Mouse (Mus musculus) heart, embryonic 16.5 days (tissue): ENCODE measurements around the gene Znrd1as. TPM values are rescaled to one million over a fixed set of nuclear protein-coding genes. Genes with fewer than 3 reads are reported as not detected.

Source experiments
- ATAC-seq: fragments of 200-750 bp; cut with Nextera tagmentation; replicated peaks from 2 replicates; pipeline ENCODE4 v1.8.0; 2017; ENCODE audit warnings: moderate number of reproducible peaks; ENCODE audit not compliant: insufficient read depth, low FRiP score; ENCODE audit errors: extremely low read depth
- H3K27ac ChIP-seq: fragments of 300-500 bp; sonication (generic); 2 replicates; pipeline ENCODE4 v1.5.1; 2014; ENCODE audit warnings: mild to moderate bottlenecking, low read length, control low read depth, moderate library complexity
- H3K27me3 ChIP-seq: fragments of 300-500 bp; sonication (generic); 2 replicates; pipeline ENCODE4 v1.6.1; 2014; ENCODE audit warnings: low read length, mixed read lengths; ENCODE audit not compliant: control insufficient read depth, insufficient read depth
- H3K36me3 ChIP-seq: fragments of 300-500 bp; sonication (generic); 2 replicates; pipeline ENCODE4 v1.6.1; 2014; ENCODE audit not compliant: control insufficient read depth, insufficient read depth
- H3K4me1 ChIP-seq: fragments of 300-500 bp; sonication (generic); 2 replicates; pipeline ENCODE4 v1.6.1; 2014; ENCODE audit warnings: low read length, mixed read lengths; ENCODE audit not compliant: control insufficient read depth, insufficient read depth
- H3K4me2 ChIP-seq: fragments of 300-500 bp; sonication (generic); 2 replicates; pipeline ENCODE4 v1.6.1; 2014; ENCODE audit warnings: low read depth, mild to moderate bottlenecking, control low read depth, low read length
- H3K4me3 ChIP-seq: fragments of 300-500 bp; sonication (generic); 2 replicates; pipeline ENCODE4 v1.5.1; 2014; ENCODE audit warnings: mild to moderate bottlenecking, control low read depth, low read length
- H3K9ac ChIP-seq: fragments of 300-500 bp; sonication (generic); 2 replicates; pipeline ENCODE4 v1.6.1; 2014; ENCODE audit warnings: low read length, control low read depth
- H3K9me3 ChIP-seq: fragments of 300-500 bp; sonication (generic); replicated peaks from 2 replicates; pipeline ENCODE4 v1.6.1; 2016; ENCODE audit warnings: low read length; ENCODE audit not compliant: control insufficient read depth
- WGBS: fragments of 180-500 bp; shearing (Covaris S2); extraction: QIAGEN DNeasy Blood & Tissue Kit; methylation state at CpG from one replicate; pipeline ENCODE4 v1.1.7; 2014; 5-methylcytosine and 5-hydroxymethylcytosine counted together
- polyA plus RNA-seq: library from polyadenylated mRNA; unstranded; fragments of >200 nt; fragmentation: Nextera tagmentation; extraction: Ambion mirVana; gene quantifications from 2 replicates; pipeline ENCODE4 v1.2.1, GENCODE M21; 2015

The Znrd1as gene
- polyA plus RNA-seq, 1 experiment from 2014 or later: 9.3 TPM

DNA sequence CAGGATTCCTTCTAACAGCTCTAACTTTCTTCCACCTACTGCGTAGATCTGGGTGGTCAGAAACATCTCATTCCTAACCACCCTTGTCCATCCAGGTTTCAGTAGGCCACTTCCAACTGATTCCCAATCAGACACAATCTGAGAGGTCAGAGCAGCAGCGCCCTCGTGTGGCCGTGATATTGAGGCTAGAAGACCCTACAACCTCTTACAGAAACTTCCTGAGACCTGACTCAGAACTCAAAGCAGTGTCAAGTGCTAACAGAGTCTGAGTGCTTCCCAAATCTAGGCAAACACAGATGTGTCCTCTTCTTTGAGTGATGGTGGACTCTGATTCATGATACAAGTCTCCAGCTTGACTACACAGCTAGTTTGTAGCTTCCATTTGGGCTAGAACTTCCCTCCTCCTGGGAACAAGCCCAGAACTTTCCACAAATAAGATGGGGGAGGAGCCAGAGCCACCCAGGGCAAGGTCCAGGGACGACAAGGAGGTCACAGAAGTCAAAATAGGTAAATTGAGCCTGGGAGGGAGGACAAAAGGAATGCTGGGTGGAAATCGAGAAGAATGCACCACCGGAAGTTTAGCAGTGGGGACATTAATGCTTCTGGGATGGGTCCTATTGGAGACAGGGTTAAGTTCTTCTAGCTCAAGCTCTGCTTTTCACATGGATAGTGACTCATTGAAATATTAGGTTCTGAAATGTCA, 38.8 kb downstream of the Znrd1as start:
- H3K4me1 ChIP-seq: no peaks in the 10 kb centered on the region
- H3K27ac ChIP-seq: no peak overlapping the region
- H3K9me3 ChIP-seq: no peaks in the 10 kb centered on the region
- H3K4me2 ChIP-seq: no peak overlapping the region
- no peaks in the 10 kb centered on the region for H3K36me3 ChIP-seq
- no peaks in the 10 kb centered on the region for H3K27me3 ChIP-seq
- 28% methylated on average over 7 of the region's 7 CpGs for WGBS
- no peak overlapping the region for H3K9ac ChIP-seq
- no peak overlapping the region for H3K4me3 ChIP-seq
- ATAC-seq: no peak

DNA sequence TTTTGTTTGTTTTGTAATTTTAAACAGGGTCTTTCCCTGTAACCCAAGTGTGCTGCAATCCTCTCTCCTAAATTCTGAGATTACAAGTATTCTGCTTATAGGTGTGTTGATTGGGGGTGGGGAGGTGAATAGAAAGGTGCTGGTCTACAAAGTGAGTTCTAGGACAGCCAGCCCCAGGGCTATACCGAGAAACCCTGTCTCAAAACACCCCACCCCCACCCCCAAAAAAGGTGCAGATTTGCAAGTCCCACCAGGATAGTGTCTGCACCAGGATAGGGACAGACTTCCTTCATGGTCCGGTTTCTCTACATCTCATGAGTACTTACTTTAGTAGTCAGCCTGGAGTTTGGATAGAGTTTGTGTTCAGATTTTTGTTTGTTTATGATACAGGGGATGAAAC, 40.1 kb downstream of the Znrd1as start:
- no peaks in the 10 kb centered on the region for H3K36me3 ChIP-seq
- 58% methylated on average over 2 of the region's 2 CpGs for WGBS
- no peak overlapping the region for H3K9ac ChIP-seq
- H3K4me1 ChIP-seq: no peaks in the 10 kb centered on the region
- no peak for ATAC-seq
- H3K9me3 ChIP-seq: no peaks in the 10 kb centered on the region
- no peak overlapping the region for H3K4me3 ChIP-seq
- no peak overlapping the region for H3K27ac ChIP-seq
- no peaks in the 10 kb centered on the region for H3K27me3 ChIP-seq
- H3K4me2 ChIP-seq: no peak overlapping the region

DNA sequence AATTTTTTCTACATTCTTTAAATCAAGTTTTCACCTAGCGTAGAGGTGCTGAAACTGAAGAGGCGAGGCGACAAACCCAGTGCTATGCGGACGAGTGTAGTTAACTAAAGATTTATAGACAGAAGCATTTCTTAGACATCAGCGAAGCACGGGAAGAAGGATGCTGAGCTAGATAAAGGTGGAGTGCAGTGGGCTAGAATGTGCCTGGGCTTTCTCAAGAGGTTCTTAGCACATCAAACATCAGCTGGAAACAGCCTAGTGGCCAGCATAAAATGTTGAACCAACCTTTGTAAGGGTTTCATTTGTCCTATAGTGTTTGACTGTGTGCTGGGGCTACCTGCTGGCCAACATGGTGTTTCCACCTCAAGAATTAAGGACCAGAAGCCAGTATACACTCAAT, 42.5 kb downstream of the Znrd1as start, which contains the start of gene Zfp57:
Zfp57 (plus strand) TSS at position 301 of the 400 bp plus-strand sequence.
- no peaks in the 10 kb centered on the region for H3K27me3 ChIP-seq
- no peak within 1 kb of the TSS for H3K27ac ChIP-seq
- H3K4me2 ChIP-seq: peak within 1 kb of the TSS; percentile 97
- no peaks in the 10 kb centered on the region for H3K36me3 ChIP-seq
- no peaks in the 10 kb centered on the region for H3K9me3 ChIP-seq
- no peak for ATAC-seq
- 86% methylated on average over 7 of the region's 7 CpGs for WGBS
- H3K4me1 ChIP-seq: 0 out of 2 replicates have a peak, but pooled peaks cover 2% of the 10 kb centered on the region
- peak within 1 kb of the TSS; percentile 67; the same call in 1 of the 2 replicates for H3K4me3 ChIP-seq
- no peak within 1 kb of the TSS for H3K9ac ChIP-seq

DNA sequence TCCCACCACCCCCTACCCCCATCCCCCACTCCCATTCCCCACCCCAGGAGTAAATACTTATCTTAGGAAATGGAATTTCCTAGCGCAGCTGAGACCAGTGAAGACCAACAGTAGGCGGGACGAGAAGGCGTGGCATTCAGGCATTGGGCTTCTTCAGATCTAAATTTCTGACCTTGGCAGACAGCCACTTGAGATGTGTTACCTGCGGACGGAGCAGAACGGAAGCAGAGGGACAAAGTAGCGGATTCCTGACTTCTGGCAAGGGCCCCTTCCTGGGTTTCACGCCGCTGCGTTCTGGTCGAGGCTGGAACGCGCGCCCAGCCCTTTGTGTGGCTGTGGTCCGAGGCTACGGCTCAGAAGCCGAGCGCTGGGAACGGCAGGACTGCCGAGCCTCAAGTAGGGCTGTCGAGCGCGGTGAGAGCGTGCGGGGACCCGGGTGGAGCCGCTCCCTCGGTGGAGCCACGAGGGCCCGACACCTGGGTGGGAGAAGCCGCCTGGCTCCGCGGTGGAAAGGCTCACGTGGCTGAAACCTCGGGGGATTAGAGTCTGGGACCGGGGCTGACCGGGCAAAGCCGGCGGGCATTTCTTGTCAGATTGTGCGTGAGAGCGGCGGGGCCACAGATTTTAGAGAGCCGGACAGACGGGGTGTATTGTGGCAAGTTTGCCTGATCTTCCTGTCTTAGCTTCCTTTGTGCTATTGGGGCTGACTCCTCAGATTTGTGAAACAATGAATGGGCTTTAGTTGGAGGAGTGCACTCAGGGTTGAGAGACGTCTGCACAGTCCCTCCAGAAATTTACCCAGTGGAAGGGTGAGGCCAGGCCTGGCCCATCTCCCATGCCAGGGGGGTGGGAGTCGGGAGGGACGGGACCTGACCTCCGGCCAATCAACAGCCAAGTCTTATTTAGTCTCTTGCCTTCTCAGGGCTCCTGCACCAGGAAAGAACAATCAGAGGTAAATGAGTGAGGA, 44.3 kb downstream of the Znrd1as start:
- no peaks in the 10 kb centered on the region for H3K27me3 ChIP-seq
- 0 out of 2 replicates have a peak, but pooled peaks cover 2% of the 10 kb centered on the region for H3K4me1 ChIP-seq
- peaks cover 1% of the 10 kb centered on the region; the same call in 1 of the 2 replicates for H3K36me3 ChIP-seq
- H3K9me3 ChIP-seq: no peaks in the 10 kb centered on the region
- peak overlapping the region; percentile 97 for H3K4me2 ChIP-seq
- under 1% methylated on average over 49 of the region's 49 CpGs for WGBS
- H3K27ac ChIP-seq: peak overlapping the region; percentile 88
- H3K4me3 ChIP-seq: peak overlapping the region; percentile 67
- H3K9ac ChIP-seq: peak overlapping the region; percentile 86
- peak; percentile 86 for ATAC-seq

DNA sequence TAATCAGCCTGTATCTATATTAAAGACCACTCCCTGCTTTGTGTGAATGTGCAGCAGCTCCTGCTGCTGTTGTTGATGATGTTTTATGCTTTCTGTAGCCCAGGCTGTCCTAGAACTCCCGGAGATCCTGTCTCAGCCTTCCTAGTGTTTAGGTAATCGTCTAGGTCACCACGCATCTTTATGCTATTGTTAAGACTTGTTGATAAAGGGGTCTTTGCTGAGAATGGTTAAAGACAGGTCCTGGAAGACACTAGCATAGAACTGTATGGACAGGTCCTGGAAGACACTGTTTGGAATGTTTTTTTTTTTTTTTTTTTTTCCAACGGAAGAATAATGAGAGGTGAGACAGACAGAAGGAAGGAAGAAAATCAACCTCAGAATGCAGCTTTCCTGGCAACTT, 45.0 kb downstream of the Znrd1as start:
- peak overlapping the region; percentile 97 for H3K4me2 ChIP-seq
- no peaks in the 10 kb centered on the region for H3K27me3 ChIP-seq
- H3K36me3 ChIP-seq: peaks cover 5% of the 10 kb centered on the region
- 41% methylated on average over 4 of the region's 4 CpGs for WGBS
- H3K4me1 ChIP-seq: 0 out of 2 replicates have a peak, but pooled peaks cover 2% of the 10 kb centered on the region
- peak overlapping the region; percentile 86 for H3K9ac ChIP-seq
- no peak for ATAC-seq
- H3K4me3 ChIP-seq: peak overlapping the region; percentile 67
- no peaks in the 10 kb centered on the region for H3K9me3 ChIP-seq
- H3K27ac ChIP-seq: no peak overlapping the region

DNA sequence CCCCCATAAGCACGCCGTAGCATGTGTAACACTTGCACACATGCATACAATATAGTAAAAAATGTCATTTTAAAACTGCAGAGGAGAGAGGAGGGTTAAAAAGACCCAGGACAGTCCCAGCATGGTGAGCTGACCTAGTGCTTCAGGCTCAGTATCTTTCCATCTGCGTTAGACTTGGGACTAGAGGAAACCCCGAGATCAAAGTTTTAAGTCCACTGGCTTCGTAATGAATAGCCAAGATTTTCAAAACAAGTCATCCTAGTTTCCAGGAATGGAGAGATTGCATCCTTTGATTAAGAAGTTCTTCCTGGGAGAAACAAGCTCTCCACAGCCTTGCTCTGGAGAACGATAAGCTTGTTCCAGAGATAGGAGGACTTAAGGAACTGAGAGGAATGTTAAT, 49.8 kb downstream of the Znrd1as start:
- Histone ChIP-seq H3K4me3 (no peak overlapping the region), H3K4me1 (0 out of 2 replicates have a peak, but pooled peaks cover 2% of the 10 kb centered on the region), H3K27ac (no peak overlapping the region), H3K36me3 (peaks cover 15% of the 10 kb centered on the region), H3K4me2 (no peak overlapping the region), H3K27me3 (no peaks in the 10 kb centered on the region), H3K9ac (no peak overlapping the region), H3K9me3 (no peaks in the 10 kb centered on the region)
- 83% methylated on average over 6 of the region's 6 CpGs for WGBS
- ATAC-seq: no peak

DNA sequence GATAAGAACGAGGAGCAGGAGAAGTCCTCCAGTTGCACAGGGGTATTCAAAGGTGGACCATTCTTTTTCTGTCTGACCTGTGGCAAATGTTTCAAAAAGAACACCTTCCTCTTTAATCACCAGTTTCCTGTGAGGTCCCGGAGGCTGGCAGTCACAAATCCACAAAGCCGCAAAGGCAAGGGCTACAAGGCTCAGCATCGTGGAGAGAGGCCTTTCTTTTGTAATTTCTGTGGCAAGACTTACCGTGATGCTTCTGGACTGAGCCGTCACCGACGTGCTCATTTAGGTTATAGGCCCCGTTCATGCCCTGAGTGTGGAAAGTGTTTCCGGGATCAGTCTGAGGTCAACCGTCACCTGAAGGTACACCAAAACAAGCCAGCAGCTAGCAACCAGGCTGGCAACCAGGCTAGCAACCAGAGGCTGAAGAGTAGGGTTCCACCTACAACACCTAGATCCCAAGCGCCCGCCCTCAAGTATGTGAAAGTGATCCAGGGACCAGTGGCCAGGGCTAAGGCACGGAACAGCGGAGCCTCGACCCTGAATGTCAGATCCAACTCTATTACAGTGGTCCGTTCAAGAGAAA, 51.2 kb downstream of the Znrd1as start:
- Histone ChIP-seq H3K4me1 (no peaks in the 10 kb centered on the region), H3K9ac (no peak overlapping the region), H3K36me3 (peaks cover 15% of the 10 kb centered on the region), H3K4me2 (no peak overlapping the region), H3K27me3 (no peaks in the 10 kb centered on the region), H3K9me3 (no peaks in the 10 kb centered on the region), H3K27ac (no peak overlapping the region), H3K4me3 (no peak overlapping the region)
- no peak for ATAC-seq
- 84% methylated on average over 17 of the region's 17 CpGs for WGBS

DNA sequence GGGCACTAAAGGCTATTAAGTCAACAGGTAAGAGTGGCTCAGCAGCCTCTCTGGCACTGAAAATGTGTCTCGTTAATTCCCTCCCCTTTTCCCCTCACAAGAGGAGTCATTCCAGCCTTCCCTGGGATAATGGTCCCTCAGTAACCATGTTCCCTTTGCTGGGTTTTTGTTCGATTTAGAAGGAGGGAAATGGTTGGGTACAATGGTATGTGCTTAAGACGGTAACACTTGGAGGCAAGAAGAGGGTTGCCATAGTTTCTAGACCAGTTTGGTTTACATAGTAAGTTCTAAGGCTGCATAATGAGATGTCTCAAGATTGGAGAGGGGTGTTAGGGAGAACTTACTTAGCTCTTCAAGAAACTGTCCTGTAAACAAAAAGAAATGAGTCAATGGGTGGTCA, 53.3 kb downstream of the Znrd1as start:
- WGBS: 76% methylated on average over 3 of the region's 3 CpGs
- H3K4me1 ChIP-seq: no peaks in the 10 kb centered on the region
- peaks cover 15% of the 10 kb centered on the region for H3K36me3 ChIP-seq
- no peak overlapping the region for H3K4me2 ChIP-seq
- no peaks in the 10 kb centered on the region for H3K27me3 ChIP-seq
- H3K9me3 ChIP-seq: no peaks in the 10 kb centered on the region
- ATAC-seq: no peak
- no peak overlapping the region for H3K27ac ChIP-seq
- H3K4me3 ChIP-seq: no peak overlapping the region
- no peak overlapping the region for H3K9ac ChIP-seq
